Mouse (Mus musculus): ENCODE measurements around the gene Ptpro.

Ptpro gene

GRCm38 (mm10) chr6:137503462-137503861 is 251.3 kb downstream of the Ptpro start:
- DNase-seq, result no peak

GRCm38 (mm10) chr6:137504052-137504451 is 251.9 kb downstream of the Ptpro start:
- no peak for DNase-seq

DNA sequence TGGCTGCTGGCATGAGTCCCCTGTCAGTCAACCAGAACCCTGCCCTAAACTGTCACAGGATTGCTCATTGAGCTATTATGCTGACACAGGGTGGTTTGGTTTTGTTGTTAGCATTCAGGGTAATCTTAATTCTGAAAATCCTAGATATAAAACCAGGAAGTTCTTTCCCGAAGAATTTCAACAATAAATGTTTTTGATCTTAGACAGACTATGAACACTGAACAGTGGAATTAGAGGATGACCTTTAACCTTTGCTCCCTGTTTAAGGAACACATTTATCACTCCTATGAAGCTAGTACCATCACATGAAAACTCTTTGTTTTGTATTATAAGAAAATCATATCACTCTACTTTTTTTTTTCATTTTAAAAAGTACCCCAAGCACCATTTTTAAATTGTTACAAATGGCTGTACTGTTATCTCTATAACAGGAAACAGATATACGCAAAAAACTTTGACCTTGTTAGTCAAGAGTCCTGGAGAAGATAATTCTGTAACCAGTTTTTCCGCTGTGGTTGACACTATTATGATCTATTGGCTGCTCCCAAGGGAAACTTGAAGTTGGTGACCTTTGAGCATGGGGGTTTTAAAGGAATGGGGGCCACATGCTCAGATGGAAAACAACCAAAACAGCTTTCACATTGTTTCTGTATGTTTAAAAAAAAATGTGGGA is 253.6 kb downstream of the Ptpro start:
- DNase-seq, result no peak

GRCm38 (mm10) chr6:137506563-137506962 is 254.4 kb downstream of the Ptpro start:
- no peak for DNase-seq

DNA sequence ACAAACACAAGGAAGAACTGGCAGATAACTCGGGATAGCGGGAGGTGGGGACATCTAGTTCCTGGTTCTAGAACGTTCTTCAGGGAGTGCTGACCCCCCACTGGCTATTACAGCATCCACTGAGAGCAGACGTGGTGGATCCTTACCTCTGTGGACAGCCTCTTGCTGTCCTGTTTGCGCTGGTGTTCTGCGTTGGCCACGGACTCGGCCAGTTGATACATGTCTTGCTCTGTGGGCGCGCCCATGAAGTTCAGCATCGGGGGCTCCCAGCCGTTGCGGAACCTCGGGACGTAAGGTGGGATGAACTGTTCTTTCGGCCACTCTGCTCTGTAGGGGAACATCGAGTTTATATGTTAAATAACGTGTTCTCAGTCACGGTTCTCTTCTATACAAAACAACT is 256.8 kb downstream of the Ptpro start:
- no peak for DNase-seq

GRCm38 (mm10) chr6:137509341-137510045 is 257.4 kb downstream of the Ptpro start:
- no peak for DNase-seq

DNA sequence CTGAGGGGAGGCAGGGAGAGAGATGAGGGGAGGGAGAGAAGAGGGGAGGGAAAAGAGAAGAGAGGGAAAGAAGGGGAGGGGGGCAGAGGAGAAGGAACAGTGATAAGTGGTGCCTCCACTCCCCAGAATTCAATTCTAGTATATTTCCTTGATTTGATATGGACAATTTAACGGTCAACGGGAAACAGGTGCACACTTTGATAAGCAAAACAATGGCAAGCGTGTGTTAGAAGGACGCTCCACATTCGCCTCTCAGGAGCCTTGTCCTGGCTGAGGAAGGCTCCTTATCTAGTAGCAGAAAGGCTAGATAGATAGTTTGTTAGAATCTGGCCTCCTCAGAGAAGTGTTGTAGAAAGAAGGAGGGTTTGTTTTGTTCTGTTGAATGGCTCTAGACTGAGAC is 260.6 kb downstream of the Ptpro start:
- no peak for DNase-seq

Measured in thymus, postnatal 4 days (tissue).